Mouse (Mus musculus): ENCODE results near the gene Plk1.

DNA sequence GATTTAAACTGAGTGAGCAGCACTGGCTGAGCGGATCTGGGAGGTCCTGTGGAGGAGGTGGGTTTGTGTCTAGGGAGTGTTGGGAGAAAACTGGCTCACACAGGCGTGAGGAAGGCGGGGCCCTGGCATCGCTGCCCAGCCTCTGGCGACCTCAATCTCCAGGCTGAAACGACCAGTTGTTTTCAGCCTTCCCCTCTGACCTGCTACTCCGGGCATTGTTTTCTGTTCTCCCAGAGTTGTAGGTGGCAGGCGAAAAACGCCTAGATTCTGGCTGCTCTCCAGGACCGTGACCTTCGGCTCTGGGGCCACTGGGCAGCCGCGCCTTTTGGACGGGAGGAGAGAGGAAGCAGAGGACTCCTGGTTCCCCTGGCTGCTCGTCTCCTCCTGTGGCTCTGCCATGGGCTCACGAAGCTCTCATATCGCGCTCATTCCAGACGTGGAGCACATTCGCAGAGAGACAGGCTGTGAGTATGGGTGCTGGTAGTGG, 60.1 kb downstream of the Plk1 start, which contains the start of gene Chp2:
- TF ChIP-seq POLR2A (IDR thresholded peaks at IDR 0.05; ENCODE audit: borderline replicate concordance, low read depth, low read length) = no peak
- TF ChIP-seq CTCF (IDR thresholded peaks at IDR 0.05; ENCODE audit: low read depth, low read length) = no peak
